Mouse (Mus musculus): ENCODE measurements around the gene Itsn1.

- TF ChIP-seq GATA1 (IDR thresholded peaks at IDR 0.05; ENCODE audit: borderline replicate concordance, low read length) (no peak), FLI1 (IDR thresholded peaks at IDR 0.05; ENCODE audit: low read length) (no peak)
Observed at GRCm38 (mm10) chr16:91917631-91918096, 188.6 kb downstream of the Itsn1 start.

Measured in megakaryocyte, embryonic 14.5 days (primary cell).